Mouse (Mus musculus) adrenal gland, postnatal 4 days (tissue): ENCODE measurements around the gene Psg16. TPM values are rescaled to one million over a fixed set of nuclear protein-coding genes. Genes with fewer than 3 reads are reported as not detected.

Experiments used
- DNase-seq, 2 experiments: peaks; one replicate each; pipeline ENCODE4 v3.0.0; 2021 to 2022; ENCODE audit warnings: low spot score in 2 of 2, mixed read lengths in 2 of 2
- long read RNA-seq, 2 experiments: library from polyadenylated mRNA; stranded (forward); transcript quantifications; one replicate each; pipeline ENCODE4 v2.0.0; 2021
- total RNA-seq, 2 experiments: library from RNA; stranded (reverse); gene quantifications; 2 replicates each; pipeline ENCODE4 v1.2.3; 2021

The Psg16 gene
- total RNA-seq: under 1 TPM; 0.39 to 0.79 TPM
- long read RNA-seq, experiment 1: 0 reads
- long read RNA-seq, experiment 2, partial matches to known transcripts: 0 of 1 reads
- long read RNA-seq, experiment 2, other reads (novel, unspliced or antisense): 0 of 1 reads

DNA sequence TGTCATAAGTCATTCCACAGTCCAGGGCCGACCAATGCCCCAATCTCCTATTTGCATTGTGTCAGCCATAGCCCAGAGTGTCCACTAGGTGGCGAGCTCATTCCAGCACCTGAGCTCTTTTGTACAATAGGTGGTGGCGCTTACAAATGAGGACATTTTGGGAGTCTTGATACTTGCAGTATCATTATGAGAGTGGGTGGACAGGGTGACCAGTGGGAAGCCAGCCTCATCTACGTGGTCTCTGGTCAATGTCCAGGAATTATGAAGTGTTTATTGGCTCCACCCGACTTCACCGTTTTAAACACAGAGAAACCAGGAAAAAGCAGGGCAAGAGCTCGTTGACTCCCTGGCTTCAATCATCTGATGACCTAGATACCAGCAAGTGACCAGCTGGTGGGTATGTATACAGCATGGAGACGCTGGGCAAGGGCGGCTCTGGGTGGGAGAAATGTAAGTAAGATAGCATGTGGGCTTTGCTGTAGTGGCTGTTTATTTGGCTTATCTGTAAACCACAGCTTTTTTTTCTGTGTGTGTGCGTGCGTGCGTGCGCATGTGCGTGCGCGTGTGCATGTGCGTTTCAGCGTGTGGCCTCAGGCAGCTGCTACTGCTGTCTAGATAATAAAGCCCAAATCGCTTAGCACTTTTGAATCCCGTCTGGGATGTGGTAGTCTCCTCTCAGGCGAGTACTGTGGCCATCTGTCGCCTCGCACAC is at the start of gene Psg16:
TSS of gene Psg16 (plus strand) at position 137 of the 712 bp plus-strand sequence.
- peak in 1 of 2 experiments; percentile 38 for DNase-seq

GRCm38 (mm10) chr7:17024141-17024540 is 49.7 kb upstream of the Psg16 start:
- no peak for DNase-seq

GRCm38 (mm10) chr7:17024814-17025504 is 48.9 kb upstream of the Psg16 start:
- DNase-seq: no peak

DNA sequence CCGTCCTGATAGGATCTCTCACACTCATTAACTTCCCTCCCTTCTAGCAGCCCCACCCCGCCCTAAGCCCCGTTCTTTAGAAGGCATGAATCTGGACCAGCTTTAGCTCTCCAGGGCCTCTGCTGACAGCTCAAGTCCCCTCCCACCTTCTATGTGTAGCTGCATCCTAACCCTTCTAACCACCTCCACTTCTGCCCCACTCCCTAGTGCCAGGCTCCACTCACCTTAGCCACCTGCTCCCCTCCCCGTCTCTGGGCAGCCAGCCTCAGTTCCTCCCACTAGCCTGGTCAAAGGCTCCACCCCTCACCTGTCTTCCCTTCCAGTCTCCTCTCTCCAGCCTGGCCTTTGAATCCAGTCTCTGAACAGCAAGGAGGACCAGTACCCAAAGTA is 48.3 kb upstream of the Psg16 start:
- no peak for DNase-seq

GRCm38 (mm10) chr7:17025896-17026622 is 47.8 kb upstream of the Psg16 start:
- no peak for DNase-seq

DNA sequence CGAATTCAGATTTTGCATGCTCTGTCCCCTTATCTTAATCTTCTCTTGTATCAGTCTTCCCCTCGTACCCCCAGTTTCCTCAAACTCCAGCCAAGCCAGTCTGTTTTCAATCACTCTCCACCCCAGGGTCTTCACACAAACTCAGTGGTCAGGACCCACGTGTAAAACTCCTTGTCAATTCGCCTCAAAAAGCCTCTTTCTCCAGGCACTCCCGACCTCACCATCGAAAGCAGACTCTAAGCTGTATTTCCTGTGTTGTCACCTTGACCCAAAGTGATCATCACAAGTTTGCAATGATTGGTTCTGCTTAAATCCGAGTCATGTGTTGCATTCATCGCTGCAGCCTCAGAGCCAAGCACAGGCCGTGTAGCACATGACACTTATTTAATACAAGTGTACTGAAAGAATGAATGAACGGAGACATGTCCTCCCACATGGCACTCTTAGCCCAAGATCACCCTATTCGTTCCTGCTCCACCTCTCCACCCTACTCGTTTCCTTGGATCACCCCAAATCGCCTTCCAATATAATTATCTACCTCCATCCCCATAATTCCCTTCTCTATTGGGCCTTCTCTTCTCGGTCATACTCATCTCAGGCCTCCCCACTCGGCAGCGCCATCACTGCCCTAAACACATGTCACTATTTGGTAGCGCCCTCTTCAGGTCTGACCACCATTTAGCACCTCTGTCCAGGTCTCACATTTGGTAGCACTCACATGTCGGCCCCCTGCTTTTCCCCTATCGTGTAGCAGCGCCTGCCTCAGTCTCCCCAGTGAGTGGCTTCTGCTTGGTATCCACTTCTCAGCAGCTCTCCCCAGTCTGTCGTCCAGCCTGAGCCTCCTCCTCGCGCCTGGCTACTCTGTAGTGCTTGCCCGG is 46.9 kb upstream of the Psg16 start:
- no peak for DNase-seq

GRCm38 (mm10) chr7:17027588-17028343 is 46.1 kb upstream of the Psg16 start, which contains the start of gene Ppp5c:
Gene Ppp5c (minus strand): TSS chr7:17027924.
- DNase-seq: peak; percentile 79 to 86

- no peak for DNase-seq
Measured at GRCm38 (mm10) chr7:17028923-17029322, 44.9 kb upstream of the Psg16 start.

DNA sequence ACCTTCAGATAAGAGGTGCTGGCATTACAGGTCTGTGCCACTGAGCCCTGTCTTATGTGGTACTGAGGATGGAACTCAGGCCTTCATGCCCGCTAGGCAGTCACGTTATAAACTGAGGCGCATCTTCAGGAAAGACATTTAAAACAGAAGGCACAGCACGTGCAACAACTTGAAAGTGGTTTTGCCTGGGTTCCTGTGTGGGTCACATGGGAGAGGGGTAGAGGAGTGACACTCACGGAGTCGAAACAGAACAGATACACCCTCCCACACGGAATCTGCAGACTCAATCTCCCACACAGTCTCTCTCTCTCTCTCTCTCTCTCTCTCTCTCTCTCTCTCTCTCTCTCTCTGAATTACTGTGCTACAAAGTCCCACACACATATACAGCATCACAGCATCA is 43.6 kb upstream of the Psg16 start:
- DNase-seq: no peak

- no peak for DNase-seq
Measured at GRCm38 (mm10) chr7:17038018-17038695, 35.7 kb upstream of the Psg16 start.

DNA sequence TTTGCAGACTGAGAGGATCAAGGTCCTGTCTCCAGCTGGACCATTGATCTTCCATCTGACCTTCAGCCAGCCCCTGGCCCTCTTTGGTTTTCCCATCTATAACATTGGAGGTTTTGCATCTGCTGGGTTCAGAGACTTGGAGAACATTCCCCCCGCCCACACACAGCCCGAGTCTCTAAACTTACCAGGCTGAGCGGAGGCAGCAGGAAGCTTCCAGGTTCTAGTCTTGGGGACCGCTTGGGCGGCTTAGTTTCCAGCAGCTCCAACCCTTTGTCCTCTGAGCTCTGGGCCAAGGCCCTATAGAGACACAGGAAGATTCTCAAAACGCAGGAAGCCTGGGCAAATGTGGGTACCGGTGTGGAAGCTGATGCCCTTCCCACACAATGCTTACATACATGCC is 34.5 kb upstream of the Psg16 start:
- no peak for DNase-seq

GRCm38 (mm10) chr7:17045743-17046142 is 28.1 kb upstream of the Psg16 start:
- no peak for DNase-seq

DNA sequence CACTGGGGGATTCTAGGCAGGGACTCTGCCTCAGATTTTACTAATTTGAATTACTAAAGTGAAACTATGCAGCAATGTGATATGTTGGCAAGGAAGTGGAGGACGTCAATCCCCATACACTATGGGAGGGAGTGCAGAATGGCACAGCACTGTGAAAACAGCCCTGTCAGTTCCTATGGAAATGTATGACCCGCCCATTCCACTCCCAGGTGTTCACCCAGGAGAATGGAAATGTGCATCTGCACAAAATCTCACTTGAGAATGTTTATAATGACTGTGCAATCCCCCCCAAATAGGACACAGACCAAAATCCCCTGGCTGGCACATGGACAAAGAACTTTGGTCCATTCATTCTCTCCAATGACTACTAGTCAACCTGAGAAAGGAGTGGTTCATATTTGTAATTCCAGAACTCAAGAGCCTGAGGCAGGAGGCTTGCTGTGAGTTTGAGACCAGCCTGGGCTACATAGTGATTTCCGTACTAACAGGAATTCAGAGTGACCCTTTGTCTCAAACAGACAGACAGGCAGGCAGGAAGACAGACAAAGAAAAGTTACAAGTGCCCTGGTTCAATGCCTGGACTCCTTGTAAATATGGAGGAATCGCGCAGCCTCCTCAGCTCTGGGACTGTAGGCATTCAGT is 26.7 kb upstream of the Psg16 start:
- DNase-seq: no peak

- no peak for DNase-seq
Measured at GRCm38 (mm10) chr7:17048431-17049190, 25.2 kb upstream of the Psg16 start.

DNA sequence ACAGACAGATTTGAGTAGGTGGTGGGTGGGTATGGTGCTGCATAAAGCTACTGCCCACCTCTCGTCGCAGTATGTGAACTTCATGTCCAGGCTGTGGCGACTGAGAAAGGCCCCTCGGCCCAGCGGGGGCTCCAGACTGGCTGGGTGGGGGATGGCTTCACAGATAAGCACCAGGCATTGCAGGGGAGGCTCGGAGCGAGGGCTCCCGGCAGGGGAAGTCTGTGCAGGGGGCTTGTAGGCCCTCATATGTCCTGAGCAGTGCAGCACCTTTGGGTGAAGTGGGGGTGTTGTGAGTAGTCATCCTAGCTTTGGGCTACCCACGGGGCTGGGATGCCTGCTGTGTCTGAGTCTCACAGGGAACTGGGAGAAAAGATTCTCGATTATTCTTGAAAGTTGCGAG is 23.3 kb upstream of the Psg16 start:
- DNase-seq: no peak

DNA sequence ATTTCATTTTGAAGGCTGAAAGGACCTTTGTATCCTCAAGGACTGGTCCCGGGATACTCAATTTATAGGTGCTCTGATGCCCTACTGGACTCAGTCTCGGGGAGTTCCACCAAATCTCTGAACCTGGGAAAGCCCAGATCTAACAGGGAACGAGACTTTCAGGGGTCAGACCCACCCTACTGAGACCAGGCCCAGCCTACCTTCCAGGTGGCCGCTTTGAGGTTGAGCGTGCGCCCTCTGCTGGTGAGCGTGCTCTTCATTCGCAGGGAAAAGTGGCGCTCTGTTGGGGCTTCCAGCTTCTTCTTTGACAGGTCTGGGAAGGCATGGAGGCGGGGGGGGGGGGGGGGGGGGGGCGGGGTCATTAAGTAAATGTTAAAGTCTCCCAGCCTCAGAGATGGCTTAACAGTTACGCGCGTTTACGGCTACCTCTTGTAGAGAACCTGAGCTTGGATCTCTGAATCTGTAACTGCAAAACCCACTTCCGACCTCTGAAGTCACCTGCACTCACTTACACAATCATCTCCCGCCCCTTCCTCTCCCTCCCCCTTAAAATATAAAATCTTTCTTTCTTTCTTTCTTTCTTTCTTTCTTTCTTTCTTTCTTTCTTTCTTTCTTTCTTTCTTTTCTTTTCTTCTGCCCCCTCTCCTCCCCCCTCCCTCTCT is 22.8 kb upstream of the Psg16 start:
- no peak for DNase-seq

- no peak for DNase-seq
Measured at GRCm38 (mm10) chr7:17054325-17054989, 19.4 kb upstream of the Psg16 start.
